Mouse (Mus musculus) retina, postnatal 1 day (tissue): ENCODE results near the gene Synj1.
A peak's percentile ranks its signal among the peaks of the same experiment; 100 is the strongest.

ENCODE experiments used
- DNase-seq: peaks from one replicate; pipeline ENCODE4 v3.0.0-alpha.2; 2012

Gene Synj1

GRCm38 (mm10) chr16:91011021-91011683, at the start of gene Synj1:
TSS of gene Synj1 (minus strand) at chr16:91011308.
- DNase-seq = peak; percentile 97

- DNase-seq = no peak
These were observed 46.6 kb upstream of the Synj1 start for GRCm38 (mm10) chr16:91057741-91058140.

GRCm38 (mm10) chr16:91057261-91057660, 46.2 kb upstream of the Synj1 start:
- DNase-seq = no peak

- DNase-seq = no peak
These were observed 45.1 kb upstream of the Synj1 start for GRCm38 (mm10) chr16:91056043-91056821.

- no peak for DNase-seq
These were observed 44.0 kb upstream of the Synj1 start for GRCm38 (mm10) chr16:91055150-91055549.

GRCm38 (mm10) chr16:91053599-91053998, 42.5 kb upstream of the Synj1 start:
- DNase-seq = no peak

GRCm38 (mm10) chr16:91045511-91045910, 34.4 kb upstream of the Synj1 start:
- DNase-seq = peak; percentile 59

GRCm38 (mm10) chr16:91044270-91045182, 33.4 kb upstream of the Synj1 start, which contains the start of gene Paxbp1:
TSS of gene Paxbp1 (minus strand) at chr16:91044543.
- DNase-seq = peak; percentile 99

GRCm38 (mm10) chr16:91043461-91044248, 32.5 kb upstream of the Synj1 start:
- DNase-seq = peak; percentile 76

GRCm38 (mm10) chr16:91042640-91043039, 31.5 kb upstream of the Synj1 start:
- DNase-seq = no peak

GRCm38 (mm10) chr16:91035866-91036265, 24.8 kb upstream of the Synj1 start:
- no peak for DNase-seq

GRCm38 (mm10) chr16:91030751-91031150, 19.6 kb upstream of the Synj1 start:
- DNase-seq = no peak

GRCm38 (mm10) chr16:91029901-91030300, 18.8 kb upstream of the Synj1 start:
- no peak for DNase-seq

GRCm38 (mm10) chr16:91029161-91029743, 18.1 kb upstream of the Synj1 start:
- DNase-seq = no peak

- no peak for DNase-seq
These were observed 15.2 kb upstream of the Synj1 start for GRCm38 (mm10) chr16:91026290-91026689.

- DNase-seq = peak; percentile 12
These were observed 12.3 kb upstream of the Synj1 start for GRCm38 (mm10) chr16:91023384-91023783.

GRCm38 (mm10) chr16:91020842-91021483, 9.9 kb upstream of the Synj1 start:
- DNase-seq = no peak

GRCm38 (mm10) chr16:91019476-91019875, 8.4 kb upstream of the Synj1 start:
- no peak for DNase-seq

GRCm38 (mm10) chr16:91015761-91016160, 4.7 kb upstream of the Synj1 start:
- no peak for DNase-seq

GRCm38 (mm10) chr16:91011847-91012246, 739 bp upstream of the Synj1 start:
- no peak for DNase-seq

GRCm38 (mm10) chr16:91010581-91011020, 507 bp downstream of the Synj1 start:
- DNase-seq = no peak
